Mouse (Mus musculus): ENCODE results near the gene Ddx51. TPM values are rescaled to one million over a fixed set of nuclear protein-coding genes. Genes with fewer than 3 reads are reported as not detected.
A peak's percentile ranks its signal among the peaks of the same experiment; 100 is the strongest.

The Ddx51 gene
- polyA plus RNA-seq, 1 experiment from 2014 or later: 24.3 TPM

DNA sequence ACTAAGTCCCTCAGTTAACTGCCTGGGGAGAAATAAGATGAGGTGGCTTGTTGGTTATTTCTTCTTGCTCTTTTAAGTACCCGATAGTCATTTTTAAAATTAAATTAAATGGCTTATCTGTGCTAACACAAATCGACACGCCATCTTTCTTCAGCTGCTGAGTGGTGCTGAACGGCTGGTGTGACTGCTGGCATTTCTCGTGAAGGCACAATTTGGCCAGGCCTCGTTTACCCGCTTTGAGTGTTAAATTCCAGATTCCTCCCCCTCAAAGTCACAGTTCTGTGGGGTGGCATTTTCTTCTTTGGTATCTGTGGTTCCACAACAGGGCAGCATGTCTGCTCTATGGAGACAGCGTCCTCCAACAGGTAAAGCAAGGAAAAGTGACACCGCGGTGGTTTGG is 25.9 kb upstream of the Ddx51 start:
- Histone ChIP-seq H3K27ac (replicated peaks) (no peak overlapping the region), H3K4me3 (no peak overlapping the region), H3K4me2 (replicated peaks) (no peak overlapping the region), H3K4me1 (no peaks in the 10 kb centered on the region), H3K9me3 (no peaks in the 10 kb centered on the region), H3K27me3 (no peaks in the 10 kb centered on the region), H3K9ac (replicated peaks) (no peak overlapping the region), H3K36me3 (no peaks in the 10 kb centered on the region)
- no peak for ATAC-seq (replicated peaks)
- WGBS: 75% methylated on average over 10 of the region's 10 CpGs

DNA sequence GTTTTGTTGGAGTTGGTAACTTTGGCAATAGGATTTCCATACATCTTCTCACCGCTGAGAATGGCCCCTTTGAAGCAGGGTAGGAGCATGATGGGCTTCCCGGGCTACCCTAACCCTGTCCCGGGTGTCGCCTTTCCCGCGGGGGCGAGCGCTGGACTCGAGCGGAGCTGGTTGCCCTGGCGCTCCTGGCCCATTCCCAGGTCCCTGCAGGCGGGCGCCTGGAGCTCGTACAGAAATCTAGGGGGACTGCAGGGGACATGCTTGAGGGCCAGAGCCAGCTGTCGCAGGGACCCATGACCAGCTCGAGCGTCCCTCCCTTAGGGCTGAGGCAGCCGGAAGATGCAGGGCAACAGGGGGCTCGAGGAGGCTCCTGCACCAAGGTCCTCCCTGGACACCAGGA is 25.1 kb upstream of the Ddx51 start:
- Histone ChIP-seq H3K9me3 (no peaks in the 10 kb centered on the region), H3K4me2 (replicated peaks) (no peak overlapping the region), H3K27me3 (no peaks in the 10 kb centered on the region), H3K36me3 (no peaks in the 10 kb centered on the region), H3K27ac (replicated peaks) (no peak overlapping the region), H3K9ac (replicated peaks) (no peak overlapping the region), H3K4me1 (no peaks in the 10 kb centered on the region), H3K4me3 (no peak overlapping the region)
- ATAC-seq (replicated peaks): no peak
- WGBS: 32% methylated on average over 19 of the region's 19 CpGs

DNA sequence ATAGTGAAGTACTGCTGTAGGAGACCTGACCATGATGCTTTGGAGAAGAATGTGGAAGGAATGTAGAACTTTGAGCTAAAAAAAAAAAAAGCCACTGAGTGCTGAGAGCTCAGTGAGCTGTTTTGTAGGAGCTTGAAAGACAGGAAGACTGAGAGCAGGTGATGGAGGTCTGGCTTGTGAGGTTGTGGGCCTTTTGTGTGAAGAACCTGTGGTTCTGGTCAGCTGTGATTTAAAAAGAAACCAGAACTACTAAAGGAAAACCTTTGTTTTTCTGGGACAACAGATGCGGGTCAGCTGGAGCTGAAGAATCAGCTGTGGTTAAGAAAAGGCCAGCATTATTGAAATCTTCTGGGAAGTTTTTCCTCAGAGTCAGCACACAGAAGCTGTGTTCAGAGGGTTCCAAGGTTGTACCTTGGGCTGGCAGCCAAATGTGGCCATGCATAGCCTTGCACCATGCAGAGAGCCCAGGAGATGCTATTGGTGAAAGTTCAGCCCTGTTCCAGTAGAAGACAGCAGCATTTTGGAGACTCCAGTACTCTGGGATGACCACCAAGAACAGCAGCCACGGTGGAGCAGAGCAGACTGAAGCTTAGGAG is 23.6 kb upstream of the Ddx51 start:
- WGBS: 75% methylated on average over 2 of the region's 2 CpGs
- Histone ChIP-seq H3K4me1 (no peaks in the 10 kb centered on the region), H3K27me3 (no peaks in the 10 kb centered on the region), H3K9ac (replicated peaks) (no peak overlapping the region), H3K4me3 (no peak overlapping the region), H3K27ac (replicated peaks) (no peak overlapping the region), H3K9me3 (no peaks in the 10 kb centered on the region), H3K36me3 (no peaks in the 10 kb centered on the region), H3K4me2 (replicated peaks) (no peak overlapping the region)
- ATAC-seq (replicated peaks): no peak

DNA sequence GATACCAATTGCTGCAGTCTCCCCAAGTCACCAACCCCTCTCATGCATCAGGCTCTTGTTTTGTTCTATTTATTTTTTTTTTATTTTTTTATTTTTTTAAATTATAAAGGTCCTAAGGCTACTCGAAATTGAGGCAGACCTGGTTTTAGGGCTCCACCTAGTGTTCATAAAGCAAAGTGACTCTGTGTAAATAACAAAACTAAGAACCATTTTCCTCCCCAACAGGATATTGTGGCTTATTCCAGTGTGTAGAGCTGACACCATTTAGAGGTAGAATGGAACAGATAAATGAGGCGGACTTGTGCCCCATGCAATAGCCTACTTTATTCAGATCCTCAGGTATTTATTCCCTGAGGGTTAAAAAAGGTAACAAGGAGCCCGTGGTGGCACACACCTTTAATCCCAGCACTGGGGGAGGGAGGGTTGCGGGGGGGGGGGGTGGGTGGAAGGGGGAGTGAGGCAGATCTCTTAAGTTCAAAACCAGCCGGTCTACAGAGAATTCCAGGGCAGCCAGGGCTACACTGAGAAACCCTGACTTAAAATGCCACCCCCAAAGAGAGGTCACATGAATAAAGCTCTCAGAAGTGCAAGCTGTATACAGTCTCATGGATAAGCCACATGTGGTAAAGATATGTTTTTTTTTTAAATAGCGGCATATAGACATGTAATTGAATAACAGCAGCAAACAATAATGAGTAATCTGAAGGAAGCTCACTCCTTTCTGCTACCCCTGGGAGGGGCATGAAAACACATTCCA is 17.1 kb upstream of the Ddx51 start:
- Histone ChIP-seq H3K36me3 (no peaks in the 10 kb centered on the region), H3K4me3 (no peak overlapping the region), H3K27ac (replicated peaks) (no peak overlapping the region), H3K4me1 (no peaks in the 10 kb centered on the region; the same call in 1 of the 2 replicates), H3K4me2 (replicated peaks) (no peak overlapping the region), H3K27me3 (no peaks in the 10 kb centered on the region), H3K9ac (replicated peaks) (no peak overlapping the region), H3K9me3 (no peaks in the 10 kb centered on the region)
- 35% methylated on average over 6 of the region's 6 CpGs for WGBS
- peak; percentile 72 for ATAC-seq (replicated peaks)

DNA sequence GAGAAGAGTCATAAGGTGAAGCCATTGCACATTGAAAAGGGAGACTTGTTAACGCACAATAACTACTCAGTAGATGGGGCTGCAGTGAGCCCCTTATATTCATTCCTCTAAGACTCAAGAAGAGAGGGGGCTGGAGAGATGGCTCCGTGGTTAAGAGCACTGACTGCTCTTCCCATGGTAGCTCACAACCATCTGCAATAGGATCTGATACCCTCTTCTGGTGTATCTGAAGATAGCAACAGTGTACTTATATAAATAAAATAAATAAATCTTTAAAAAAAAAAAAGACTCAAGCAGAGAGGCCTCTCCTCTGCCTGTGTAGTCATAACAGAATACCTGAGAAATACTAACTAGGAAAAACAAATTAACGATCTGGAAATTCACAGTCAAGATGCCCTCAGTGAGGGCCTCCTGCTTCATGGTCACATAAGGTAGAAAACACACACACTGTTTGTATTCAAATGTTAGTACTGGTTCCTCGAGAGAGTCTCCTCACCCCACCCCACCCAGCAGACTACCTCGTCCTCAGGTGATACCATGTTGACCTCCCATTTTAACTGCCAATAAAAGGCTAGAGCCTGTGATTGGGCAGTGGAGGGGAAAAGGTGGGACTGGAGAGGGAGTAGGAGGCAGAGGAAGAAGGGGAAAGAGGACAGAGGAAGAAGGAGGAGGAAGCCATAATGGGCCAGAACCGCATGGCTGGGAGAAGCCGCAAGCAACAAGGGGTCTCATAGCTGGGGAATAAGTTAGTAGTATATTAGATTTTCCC is 14.8 kb upstream of the Ddx51 start:
- Histone ChIP-seq H3K27ac (replicated peaks) (no peak overlapping the region), H3K9ac (replicated peaks) (no peak overlapping the region), H3K4me2 (replicated peaks) (no peak overlapping the region), H3K36me3 (no peaks in the 10 kb centered on the region), H3K27me3 (no peaks in the 10 kb centered on the region), H3K4me3 (no peak overlapping the region), H3K9me3 (no peaks in the 10 kb centered on the region), H3K4me1 (no peaks in the 10 kb centered on the region; the same call in 1 of the 2 replicates)
- ATAC-seq (replicated peaks): no peak
- 80% methylated on average over 7 of the region's 7 CpGs for WGBS

DNA sequence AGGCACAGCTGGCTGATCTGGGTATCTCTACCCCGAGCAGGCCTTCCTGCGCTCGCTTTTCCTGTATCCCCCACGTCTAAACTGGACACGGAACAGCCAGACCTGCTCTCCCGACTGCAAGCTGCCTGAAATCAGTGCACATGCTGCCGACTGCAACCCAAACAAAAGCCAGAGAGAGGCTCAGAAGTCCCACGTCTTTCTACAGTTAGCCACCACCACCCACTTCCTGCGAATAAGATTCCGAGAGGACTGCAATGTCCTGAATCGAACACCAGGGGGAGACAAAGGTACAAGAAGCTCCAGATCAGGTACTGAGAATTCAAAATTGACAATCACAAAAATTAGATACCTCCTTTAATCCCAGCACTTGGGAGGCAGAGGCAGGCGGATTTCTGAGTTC is 13.8 kb upstream of the Ddx51 start:
- H3K9me3 ChIP-seq: no peaks in the 10 kb centered on the region
- 24% methylated on average over 12 of the region's 12 CpGs for WGBS
- H3K4me2 ChIP-seq (replicated peaks): no peak overlapping the region
- no peaks in the 10 kb centered on the region for H3K27me3 ChIP-seq
- no peak overlapping the region for H3K4me3 ChIP-seq
- ATAC-seq (replicated peaks): no peak
- H3K36me3 ChIP-seq: no peaks in the 10 kb centered on the region
- no peaks in the 10 kb centered on the region; the same call in 1 of the 2 replicates for H3K4me1 ChIP-seq
- no peak overlapping the region for H3K9ac ChIP-seq (replicated peaks)
- H3K27ac ChIP-seq (replicated peaks): no peak overlapping the region

DNA sequence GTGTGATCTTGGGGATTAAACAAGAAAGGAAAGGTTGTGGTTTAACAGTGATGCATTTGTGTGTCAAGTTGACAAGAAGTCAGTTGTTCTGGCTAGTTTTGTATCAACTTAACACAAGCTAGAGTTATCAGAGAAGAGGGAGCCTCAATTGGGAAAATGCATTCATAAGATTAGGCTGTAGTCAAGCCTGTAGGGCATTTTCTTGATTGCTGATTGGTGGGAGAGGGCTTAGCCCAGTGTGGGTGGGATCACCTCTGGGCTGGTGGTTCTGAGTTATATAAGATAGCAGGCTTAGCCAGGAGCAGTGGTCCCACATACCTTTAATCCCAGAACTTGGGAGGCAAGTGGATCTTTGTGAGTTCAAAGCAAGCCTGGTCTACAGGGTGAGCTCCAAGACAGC is 6.9 kb upstream of the Ddx51 start:
- Histone ChIP-seq H3K4me2 (replicated peaks) (no peak overlapping the region), H3K27ac (replicated peaks) (no peak overlapping the region), H3K4me3 (no peak overlapping the region), H3K4me1 (no peaks in the 10 kb centered on the region), H3K9ac (replicated peaks) (no peak overlapping the region), H3K9me3 (no peaks in the 10 kb centered on the region), H3K27me3 (no peaks in the 10 kb centered on the region), H3K36me3 (peaks cover 54% of the 10 kb centered on the region)
- ATAC-seq (replicated peaks): no peak

DNA sequence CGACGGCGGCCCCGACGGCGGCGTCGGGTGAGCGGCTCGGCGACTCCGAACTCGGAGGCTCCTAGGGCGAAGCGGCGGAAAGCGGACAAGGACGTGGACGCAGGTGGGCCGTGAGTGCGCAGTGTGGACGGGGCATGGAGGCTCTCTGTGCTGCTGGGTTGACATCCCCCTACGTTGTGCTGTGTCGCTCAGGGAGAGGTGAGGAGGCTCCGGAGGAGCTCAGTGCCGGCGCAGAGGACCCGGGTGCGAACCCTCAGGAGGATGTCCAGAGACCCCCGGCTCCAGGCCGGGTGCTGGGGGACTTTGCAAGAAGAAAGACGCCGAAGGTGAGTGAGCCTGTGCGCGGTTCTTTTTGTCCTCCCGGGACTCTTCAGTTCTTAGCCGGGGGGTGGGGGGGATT is 435 bp downstream of the Ddx51 start:
- no peaks in the 10 kb centered on the region for H3K9me3 ChIP-seq
- no peak overlapping the region for H3K27ac ChIP-seq (replicated peaks)
- H3K4me1 ChIP-seq: peaks cover 20% of the 10 kb centered on the region
- peaks cover 65% of the 10 kb centered on the region for H3K36me3 ChIP-seq
- peak overlapping the region; percentile 89 for H3K4me2 ChIP-seq (replicated peaks)
- H3K4me3 ChIP-seq: peak overlapping the region; percentile 63
- H3K9ac ChIP-seq (replicated peaks): peak overlapping the region; percentile 61
- H3K27me3 ChIP-seq: no peaks in the 10 kb centered on the region
- peak; percentile 64 for ATAC-seq (replicated peaks)
- WGBS: under 1% methylated on average over 35 of the region's 37 CpGs

DNA sequence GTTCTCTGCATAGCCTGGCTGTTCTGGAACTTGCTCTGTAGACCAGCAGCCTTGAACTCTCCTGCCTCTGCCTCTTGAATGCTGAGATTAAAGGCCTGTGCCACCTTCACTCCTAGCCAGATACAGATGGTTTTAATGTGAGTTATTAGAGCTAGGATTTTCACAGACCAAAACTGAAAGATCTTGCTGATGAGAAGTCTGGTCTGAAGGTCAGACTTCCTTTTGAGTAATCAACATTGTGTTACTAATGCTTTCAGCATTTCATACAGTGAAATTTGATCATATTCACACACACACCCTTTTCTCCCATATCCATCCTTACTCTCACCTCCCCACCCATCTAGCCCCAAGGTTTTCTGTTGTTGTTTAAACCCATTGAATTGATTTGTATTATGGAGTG is 6.4 kb downstream of the Ddx51 start:
- H3K27me3 ChIP-seq: no peaks in the 10 kb centered on the region
- ATAC-seq (replicated peaks): no peak
- H3K9ac ChIP-seq (replicated peaks): no peak overlapping the region
- peaks cover 84% of the 10 kb centered on the region for H3K36me3 ChIP-seq
- H3K4me1 ChIP-seq: no peaks in the 10 kb centered on the region; the same call in 1 of the 2 replicates
- H3K4me2 ChIP-seq (replicated peaks): no peak overlapping the region
- H3K4me3 ChIP-seq: no peak overlapping the region
- H3K9me3 ChIP-seq: no peaks in the 10 kb centered on the region
- no peak overlapping the region for H3K27ac ChIP-seq (replicated peaks)

DNA sequence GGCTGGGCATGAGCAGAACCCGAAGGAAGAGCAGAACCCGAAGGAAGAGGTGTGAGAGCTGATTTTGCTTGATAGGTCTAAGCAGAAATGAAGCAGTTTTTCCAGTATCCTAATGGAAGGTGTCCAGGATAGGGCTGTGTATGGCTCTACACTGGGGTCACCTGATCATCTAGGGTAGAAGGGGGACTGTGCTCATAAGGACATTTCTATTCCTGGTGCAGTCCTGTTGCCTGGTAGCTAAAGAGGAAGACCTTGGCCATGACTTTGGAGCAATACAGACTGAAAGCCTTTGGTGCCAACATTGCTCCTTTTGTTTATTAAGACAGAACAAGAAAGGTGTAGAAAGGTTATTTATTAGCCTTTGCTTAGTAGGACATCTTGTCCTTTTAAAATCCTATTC is 10.8 kb downstream of the Ddx51 start:
- Histone ChIP-seq H3K27me3 (no peaks in the 10 kb centered on the region), H3K36me3 (peaks cover 85% of the 10 kb centered on the region), H3K4me1 (no peaks in the 10 kb centered on the region), H3K9me3 (no peaks in the 10 kb centered on the region), H3K27ac (replicated peaks) (no peak overlapping the region), H3K4me2 (replicated peaks) (no peak overlapping the region), H3K4me3 (no peak overlapping the region), H3K9ac (replicated peaks) (no peak overlapping the region)
- ATAC-seq (replicated peaks): no peak
- WGBS: 91% methylated on average over 2 of the region's 2 CpGs

DNA sequence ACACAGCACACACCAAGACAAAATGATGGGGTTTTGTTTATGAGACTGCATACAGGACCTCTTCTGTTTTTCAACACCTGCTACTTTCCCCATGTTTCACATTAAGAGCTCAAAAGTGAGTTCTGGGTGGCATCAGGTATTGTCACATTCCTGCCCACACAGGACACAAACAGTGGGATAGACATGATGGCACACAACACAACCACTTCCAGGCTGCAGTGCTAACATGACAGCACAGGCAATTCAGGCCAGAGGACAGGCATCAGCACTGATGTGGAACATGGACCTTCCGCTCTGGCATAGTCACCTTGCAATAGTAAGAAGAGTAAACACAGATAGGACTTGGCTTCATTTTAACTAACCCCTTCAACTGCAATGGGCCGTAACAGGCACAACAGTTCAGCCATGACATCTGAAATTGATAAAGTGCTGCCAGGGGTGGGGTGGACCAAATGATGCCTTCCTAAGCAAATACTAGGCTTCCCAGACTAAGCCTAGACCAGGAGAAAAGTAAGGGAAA is 11.6 kb downstream of the Ddx51 start:
- no peaks in the 10 kb centered on the region for H3K9me3 ChIP-seq
- H3K27me3 ChIP-seq: no peaks in the 10 kb centered on the region
- H3K9ac ChIP-seq (replicated peaks): no peak overlapping the region
- WGBS: 98% methylated on average over 2 of the region's 2 CpGs
- no peaks in the 10 kb centered on the region for H3K4me1 ChIP-seq
- H3K27ac ChIP-seq (replicated peaks): no peak overlapping the region
- H3K4me2 ChIP-seq (replicated peaks): no peak overlapping the region
- ATAC-seq (replicated peaks): no peak
- H3K36me3 ChIP-seq: peaks cover 88% of the 10 kb centered on the region
- no peak overlapping the region for H3K4me3 ChIP-seq

DNA sequence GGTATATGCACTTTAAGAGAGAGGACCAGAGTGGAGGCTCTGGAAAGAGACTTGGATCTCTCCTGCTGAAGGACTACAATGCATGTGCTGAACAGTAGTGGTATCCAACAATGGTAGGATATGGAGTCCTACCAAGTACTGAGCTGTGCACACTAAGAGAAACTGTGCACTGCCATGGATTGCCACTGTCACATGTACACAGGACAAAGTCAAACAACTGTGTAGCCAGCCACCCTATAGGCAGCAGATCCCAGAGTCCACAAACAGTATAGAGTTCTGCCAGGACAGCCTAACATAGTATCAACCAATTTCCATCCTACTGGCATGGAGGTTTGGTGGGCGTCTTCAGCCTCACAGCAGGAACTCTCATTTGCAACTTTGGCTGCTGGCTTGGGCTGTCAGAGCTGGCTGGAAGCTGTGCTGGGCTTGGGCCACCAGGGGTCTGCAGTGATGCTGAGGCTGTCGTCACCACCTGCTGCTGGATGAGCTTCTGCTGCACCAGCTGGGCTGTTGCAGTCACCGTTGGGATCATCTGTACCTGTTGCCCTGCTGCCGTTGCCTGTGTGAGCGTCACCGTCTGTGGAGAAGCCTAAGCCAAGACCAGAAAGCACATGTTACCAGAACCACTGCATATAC is 12.4 kb downstream of the Ddx51 start:
- Histone ChIP-seq H3K4me3 (no peak overlapping the region), H3K9ac (replicated peaks) (no peak overlapping the region), H3K27ac (replicated peaks) (no peak overlapping the region), H3K4me1 (no peaks in the 10 kb centered on the region), H3K36me3 (peaks cover 88% of the 10 kb centered on the region), H3K27me3 (no peaks in the 10 kb centered on the region), H3K4me2 (replicated peaks) (no peak overlapping the region), H3K9me3 (no peaks in the 10 kb centered on the region)
- WGBS: 71% methylated on average over 6 of the region's 6 CpGs
- ATAC-seq (replicated peaks): no peak

Data from forebrain, embryonic 15.5 days (tissue).